Mouse (Mus musculus): ENCODE results near the gene Mapk3. TPM values are rescaled to one million over a fixed set of nuclear protein-coding genes. Genes with fewer than 3 reads are reported as not detected.

Mapk3 gene
- total and polyA plus RNA-seq, 2 experiments from 2014 or later, result 107 to 132 TPM

- Histone ChIP-seq H3K36me3 (ENCODE audit: insufficient read depth, low read length) (peaks cover 23% of the 10 kb centered on the region), H3K9me3 (ENCODE audit: low read length) (no peaks in the 10 kb centered on the region), H3K27me3 (ENCODE audit: insufficient read depth, low read length) (no peaks in the 10 kb centered on the region), H3K9ac (replicated peaks; ENCODE audit: low read length) (peak overlapping the region; percentile 78), H3K4me3 (ENCODE audit: low read length) (peak overlapping the region; percentile 84), H3K4me1 (ENCODE audit: insufficient read depth, low read length) (peaks cover 5% of the 10 kb centered on the region), H3K4me2 (ENCODE audit: low read depth, low read length) (peak overlapping the region; percentile 94), H3K27ac (peak overlapping the region; percentile 94)
- ATAC-seq (peak; percentile 94), DNase-seq (ENCODE audit: low spot score) (peak; percentile 95)
- 2% methylated on average over 38 of the region's 38 CpGs for WGBS
- TF ChIP-seq CTCF (IDR thresholded peaks at IDR 0.05; ENCODE audit: low read depth), result peak; percentile 67
Observed at GRCm38 (mm10) chr7:126799468-126800268, 40.3 kb downstream of the Mapk3 start.

- Histone ChIP-seq H3K36me3 (ENCODE audit: insufficient read depth, low read length) (peaks cover 15% of the 10 kb centered on the region), H3K27me3 (ENCODE audit: insufficient read depth, low read length) (no peaks in the 10 kb centered on the region), H3K4me2 (ENCODE audit: low read depth, low read length) (peak overlapping the region; percentile 94), H3K4me1 (ENCODE audit: insufficient read depth, low read length) (peaks cover 5% of the 10 kb centered on the region), H3K9ac (replicated peaks; ENCODE audit: low read length) (peak overlapping the region; percentile 78), H3K4me3 (ENCODE audit: low read length) (peak overlapping the region; percentile 84), H3K9me3 (ENCODE audit: low read length) (no peaks in the 10 kb centered on the region), H3K27ac (peak overlapping the region; percentile 94)
- WGBS, result 41% methylated on average over 5 of the region's 5 CpGs
- no peak for ATAC-seq
- TF ChIP-seq CTCF (IDR thresholded peaks at IDR 0.05; ENCODE audit: low read depth), result no peak
- no peak for DNase-seq (ENCODE audit: low spot score)
Observed at GRCm38 (mm10) chr7:126800269-126801056, 41.1 kb downstream of the Mapk3 start.

- peaks cover 13% of the 10 kb centered on the region for H3K36me3 ChIP-seq (ENCODE audit: insufficient read depth, low read length)
- ATAC-seq, result no peak
- no peak overlapping the region; the same call in 1 of the 2 replicates for H3K9ac ChIP-seq (replicated peaks; ENCODE audit: low read length)
- peaks cover 5% of the 10 kb centered on the region for H3K4me1 ChIP-seq (ENCODE audit: insufficient read depth, low read length)
- no peak overlapping the region for H3K4me3 ChIP-seq (ENCODE audit: low read length)
- no peak overlapping the region for H3K4me2 ChIP-seq (ENCODE audit: low read depth, low read length)
- no peaks in the 10 kb centered on the region for H3K9me3 ChIP-seq (ENCODE audit: low read length)
- no peak overlapping the region for H3K27ac ChIP-seq
- WGBS, result 98% methylated on average over 16 of the region's 16 CpGs
- TF ChIP-seq CTCF (IDR thresholded peaks at IDR 0.05; ENCODE audit: low read depth), result no peak
- no peak for DNase-seq (ENCODE audit: low spot score)
- no peaks in the 10 kb centered on the region for H3K27me3 ChIP-seq (ENCODE audit: insufficient read depth, low read length)
Observed at GRCm38 (mm10) chr7:126801057-126801422, 41.6 kb downstream of the Mapk3 start.

- no peak overlapping the region for H3K9ac ChIP-seq (replicated peaks; ENCODE audit: low read length)
- no peaks in the 10 kb centered on the region for H3K9me3 ChIP-seq (ENCODE audit: low read length)
- H3K4me1 ChIP-seq (ENCODE audit: insufficient read depth, low read length), result peaks cover 5% of the 10 kb centered on the region
- H3K27me3 ChIP-seq (ENCODE audit: insufficient read depth, low read length), result no peaks in the 10 kb centered on the region
- DNase-seq (ENCODE audit: low spot score) (no peak), ATAC-seq (no peak)
- no peak overlapping the region for H3K27ac ChIP-seq
- H3K4me2 ChIP-seq (ENCODE audit: low read depth, low read length), result no peak overlapping the region
- H3K4me3 ChIP-seq (ENCODE audit: low read length), result no peak overlapping the region
- no peak for TF ChIP-seq CTCF (IDR thresholded peaks at IDR 0.05; ENCODE audit: low read depth)
- peaks cover 5% of the 10 kb centered on the region; the same call in 1 of the 2 replicates for H3K36me3 ChIP-seq (ENCODE audit: insufficient read depth, low read length)
- 89% methylated on average over 11 of the region's 11 CpGs for WGBS
Observed at GRCm38 (mm10) chr7:126802134-126802889, 42.9 kb downstream of the Mapk3 start.

- WGBS, result 95% methylated on average over 6 of the region's 6 CpGs
- H3K4me3 ChIP-seq (ENCODE audit: low read length), result no peak overlapping the region
- no peak overlapping the region for H3K9ac ChIP-seq (replicated peaks; ENCODE audit: low read length)
- peaks cover 5% of the 10 kb centered on the region; the same call in 1 of the 2 replicates for H3K36me3 ChIP-seq (ENCODE audit: insufficient read depth, low read length)
- no peaks in the 10 kb centered on the region for H3K27me3 ChIP-seq (ENCODE audit: insufficient read depth, low read length)
- no peak overlapping the region for H3K27ac ChIP-seq
- ATAC-seq (no peak), DNase-seq (ENCODE audit: low spot score) (no peak)
- H3K9me3 ChIP-seq (ENCODE audit: low read length), result no peaks in the 10 kb centered on the region
- H3K4me2 ChIP-seq (ENCODE audit: low read depth, low read length), result no peak overlapping the region
- TF ChIP-seq CTCF (IDR thresholded peaks at IDR 0.05; ENCODE audit: low read depth), result no peak
- peaks cover 5% of the 10 kb centered on the region for H3K4me1 ChIP-seq (ENCODE audit: insufficient read depth, low read length)
Observed at GRCm38 (mm10) chr7:126803181-126803580, 43.8 kb downstream of the Mapk3 start.

- no peak overlapping the region for H3K4me3 ChIP-seq (ENCODE audit: low read length)
- ATAC-seq (no peak), DNase-seq (ENCODE audit: low spot score) (no peak)
- H3K9ac ChIP-seq (replicated peaks; ENCODE audit: low read length), result no peak overlapping the region
- H3K27me3 ChIP-seq (ENCODE audit: insufficient read depth, low read length), result no peaks in the 10 kb centered on the region
- H3K4me2 ChIP-seq (ENCODE audit: low read depth, low read length), result no peak overlapping the region
- no peak overlapping the region for H3K27ac ChIP-seq
- TF ChIP-seq CTCF (IDR thresholded peaks at IDR 0.05; ENCODE audit: low read depth), result no peak
- no peaks in the 10 kb centered on the region for H3K9me3 ChIP-seq (ENCODE audit: low read length)
- H3K4me1 ChIP-seq (ENCODE audit: insufficient read depth, low read length), result peaks cover 5% of the 10 kb centered on the region
- H3K36me3 ChIP-seq (ENCODE audit: insufficient read depth, low read length), result peaks cover 5% of the 10 kb centered on the region; the same call in 1 of the 2 replicates
Observed at GRCm38 (mm10) chr7:126803751-126804150, 44.4 kb downstream of the Mapk3 start.
